8 mouse cellular contexts compared by ENCODE assay signal in genomic region chr11:83472324-83473234, GRCm38 (mm10). TPM values are rescaled to one million over a fixed set of nuclear protein-coding genes. Genes with fewer than 3 reads are reported as not detected.
DNase-seq lines count a peak whose midpoint lies in the region; ATAC-seq lines count a peak whose summit lies in the region.

Gene Taf15 (plus strand): TSS chr11:83473086.

- peak within 1 kb of the TSS; percentile 89 for H3K9ac ChIP-seq in hindbrain, embryonic 11.5 days (ENCODE audit: low read depth, low read length)

- no peaks in the 10 kb centered on the region; the same call in 1 of the 2 replicates for H3K27me3 ChIP-seq in hindbrain, embryonic 11.5 days (ENCODE audit: control insufficient read depth, insufficient read depth, low read length)

- 1% methylated on average over 61 of the region's 66 CpGs for WGBS in hindbrain, embryonic 11.5 days

- peak within 1 kb of the TSS; percentile 98 for H3K27ac ChIP-seq in hindbrain, embryonic 11.5 days (ENCODE audit: low read depth, low read length)

- peak; percentile 99 for DNase-seq in Muller cell, postnatal 12 days (ENCODE audit: inconsistent ontology term)
- DNase-seq in cerebellum, adult 9-11 months, result peak; percentile 98
- peak; percentile 94 to 99 for DNase-seq in frontal cortex, adult 2 months (ENCODE audit: extremely low spot score in 1 of 2, low spot score in 1 of 2)
- peak; percentile 98 for DNase-seq in hindbrain, embryonic 11.5 days (ENCODE audit: low spot score)
- DNase-seq in layer of hippocampus, postnatal 10 days (ENCODE audit: low spot score in 2 of 2), result peak; percentile 99 to 100
- peak; percentile 99 for DNase-seq in lung, postnatal 10 days
- DNase-seq in ovary, postnatal 36 days (ENCODE audit: low spot score), result peak; percentile 99
- DNase-seq in thymus, postnatal 25 days, result peak; percentile 99

- peak; percentile 97 for ATAC-seq in hindbrain, embryonic 11.5 days (ENCODE audit: low FRiP score)

- 0 out of 2 replicates have a peak, but pooled peaks cover under 1% of the 10 kb centered on the region for H3K36me3 ChIP-seq in hindbrain, embryonic 11.5 days (ENCODE audit: control insufficient read depth, insufficient read depth, low read length)

- H3K4me2 ChIP-seq in hindbrain, embryonic 11.5 days (replicated peaks; ENCODE audit: low read depth, low read length), result peak within 1 kb of the TSS; percentile 57

- peak within 1 kb of the TSS; percentile 84 for H3K4me3 ChIP-seq in hindbrain, embryonic 11.5 days (ENCODE audit: low read depth, low read length)

- H3K4me1 ChIP-seq in hindbrain, embryonic 11.5 days (replicated peaks; ENCODE audit: control insufficient read depth, insufficient read depth, low read length), result no peaks in the 10 kb centered on the region

- no peaks in the 10 kb centered on the region for H3K9me3 ChIP-seq in hindbrain, embryonic 11.5 days (ENCODE audit: control insufficient read depth, low read length)

RNA-seq across cellular contexts. Expression of gene Taf15, which starts in this region (rescaled TPM):
- polyA plus RNA-seq in frontal cortex, adult 2 months (2012; rRNA removed), result 70.8 and 70.9 TPM in 2 replicates
- 7.3 and 26.6 TPM in 2 replicates for polyA plus RNA-seq in hindbrain, embryonic 11.5 days (2014; fragmentation: Nextera tagmentation; extraction: Ambion mirVana)
- total RNA-seq in layer of hippocampus, postnatal 10 days (2021), result 10 to 100 TPM; 68.2 to 76.1 TPM

Comparison
In these comparisons a context has a peak if more than half of its experiments do, and no peak if none do; other contexts are left out.
1. Peak in every context shown above with its lines: DNase-seq, ATAC-seq, H3K4me3 ChIP-seq and H3K27ac ChIP-seq.